Mouse (Mus musculus) stomach, postnatal 0 days (tissue): ENCODE results near the gene Mpo.

Experiments used
- CTCF ChIP-seq: IDR thresholded peaks from 2 replicates; pipeline ENCODE4 v1.5.1; 2016; ENCODE audit warnings: antibody characterized with exemption, low read depth, mild to moderate bottlenecking, moderate library complexity
- EP300 ChIP-seq: optimal IDR thresholded peaks from 2 replicates; pipeline ENCODE3; 2016; ENCODE audit warnings: antibody characterized with exemption

DNA sequence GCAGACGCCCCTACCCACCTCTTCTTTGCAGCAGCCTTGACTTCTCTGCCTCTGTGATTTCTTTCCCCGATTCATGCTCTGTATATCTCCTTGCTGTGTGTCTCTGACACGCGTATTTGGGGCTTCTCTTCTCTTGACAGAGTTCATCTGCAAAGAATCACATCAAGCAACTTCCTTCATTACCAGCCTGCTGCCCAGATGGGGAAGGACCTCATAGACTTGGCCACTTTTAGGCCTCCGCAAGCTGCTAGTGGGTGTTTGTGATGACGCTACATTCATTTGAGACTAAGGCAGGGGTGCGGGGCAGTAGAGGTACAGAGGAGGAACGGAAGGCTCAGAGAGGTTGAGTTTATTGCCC lies 60.2 kb downstream of the Mpo start:
- TF ChIP-seq CTCF (no peak), EP300 (no peak)
